Mouse (Mus musculus) midbrain, embryonic 14.5 days (tissue): ENCODE results near the gene Pax7. TPM values are rescaled to one million over a fixed set of nuclear protein-coding genes. Genes with fewer than 3 reads are reported as not detected.

Source experiments
- ATAC-seq: fragments of 200-750 bp; cut with Nextera tagmentation; 2 replicates; pipeline ENCODE4 v1.8.0; 2017; ENCODE audit warnings: moderate number of reproducible peaks, moderate library complexity; ENCODE audit not compliant: low FRiP score, low TSS enrichment
- DNase-seq: peaks from one replicate; pipeline ENCODE4 v3.0.0-alpha.2; 2015
- H3K27ac ChIP-seq: fragments of 300-500 bp; sonication (generic); replicated peaks from 2 replicates; pipeline ENCODE4 v1.5.1; 2014; ENCODE audit warnings: mild to moderate bottlenecking, low read depth, low read length, moderate library complexity
- H3K27me3 ChIP-seq: fragments of 300-500 bp; sonication (generic); 2 replicates; pipeline ENCODE4 v1.6.1; 2014; ENCODE audit warnings: low read length, control low read depth, mixed read lengths; ENCODE audit not compliant: control insufficient read depth, insufficient read depth
- H3K36me3 ChIP-seq: fragments of 300-500 bp; sonication (generic); 2 replicates; pipeline ENCODE4 v1.6.1; 2014; ENCODE audit warnings: low read length, control low read depth; ENCODE audit not compliant: control insufficient read depth, insufficient read depth
- H3K4me1 ChIP-seq: fragments of 300-500 bp; sonication (generic); 2 replicates; pipeline ENCODE4 v1.6.1; 2014; ENCODE audit warnings: mild to moderate bottlenecking, antibody characterized with exemption, low read length, control low read depth; ENCODE audit not compliant: control insufficient read depth, insufficient read depth
- H3K4me2 ChIP-seq: fragments of 300-500 bp; sonication (generic); 2 replicates; pipeline ENCODE4 v1.6.1; 2014; ENCODE audit warnings: mild to moderate bottlenecking, low read length, moderate library complexity
- H3K4me3 ChIP-seq: fragments of 300-500 bp; sonication (generic); replicated peaks from 2 replicates; pipeline ENCODE4 v1.5.1; 2014; ENCODE audit warnings: low read depth, low read length
- H3K9ac ChIP-seq: fragments of 300-500 bp; sonication (generic); replicated peaks from 2 replicates; pipeline ENCODE4 v1.6.1; 2014; ENCODE audit warnings: mild to moderate bottlenecking, low read length, moderate library complexity
- H3K9me3 ChIP-seq: fragments of 300-500 bp; sonication (generic); 2 replicates; pipeline ENCODE4 v1.6.1; 2016; ENCODE audit warnings: low read length, control low read depth, mixed read lengths; ENCODE audit not compliant: control insufficient read depth
- WGBS: fragments of 180-500 bp; shearing (Covaris S2); extraction: QIAGEN DNeasy Blood & Tissue Kit; methylation state at CpG from one replicate; pipeline ENCODE4 v1.1.7; 2014; 5-methylcytosine and 5-hydroxymethylcytosine counted together
- polyA plus RNA-seq: library from polyadenylated mRNA; unstranded; fragments of >200 nt; fragmentation: Nextera tagmentation; extraction: Ambion mirVana; gene quantifications from 2 replicates; pipeline ENCODE4 v1.2.1, GENCODE M21; 2014

Gene Pax7
- polyA plus RNA-seq, 1 experiment from 2014 or later: 9.1 TPM

DNA sequence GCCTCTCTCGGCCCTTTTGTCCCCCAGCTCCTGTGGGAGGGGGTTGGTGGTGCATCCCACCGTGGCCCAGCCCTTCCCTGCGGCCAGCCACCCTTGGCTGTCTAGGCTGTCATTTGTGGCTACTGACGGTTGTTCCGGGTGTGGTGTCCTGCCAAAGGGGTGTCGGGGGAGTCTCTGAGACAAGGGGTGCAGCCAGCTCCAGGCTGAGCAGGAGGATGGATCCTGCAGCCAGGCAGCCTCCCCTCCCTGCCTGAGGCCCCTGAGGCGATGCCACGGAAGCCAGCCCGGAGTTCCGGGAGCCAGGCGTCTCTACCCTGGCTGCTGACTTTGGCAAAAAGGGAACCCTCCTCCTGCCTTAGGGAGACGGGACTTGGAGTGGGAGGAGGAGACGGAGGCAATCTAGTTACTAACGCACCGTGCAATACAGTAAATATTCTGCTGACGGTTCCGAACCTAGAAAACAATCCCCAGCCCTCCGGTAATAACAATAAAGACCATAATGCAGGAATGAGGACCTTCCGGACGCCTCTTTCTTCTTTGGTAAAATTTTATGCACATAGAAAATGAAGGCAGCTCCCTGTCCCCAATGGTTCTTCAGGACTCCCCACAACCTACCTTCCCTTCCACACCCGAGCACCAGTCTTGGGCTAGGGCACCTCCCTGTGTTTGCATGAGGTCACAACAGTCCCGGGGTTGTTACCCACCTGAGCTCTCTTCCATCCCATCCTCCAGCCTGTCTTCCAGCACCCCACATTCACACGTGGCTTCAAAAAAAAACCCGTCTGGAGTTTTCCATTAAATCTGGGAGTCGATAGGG is 19.1 kb upstream of the Pax7 start:
- no peak for ATAC-seq
- Histone ChIP-seq H3K9me3 (no peaks in the 10 kb centered on the region), H3K27ac (0 out of 2 replicates have a peak overlapping the region, but pooled peaks have one; percentile 37), H3K36me3 (no peaks in the 10 kb centered on the region), H3K4me1 (peaks cover 6% of the 10 kb centered on the region), H3K4me3 (no peak overlapping the region), H3K9ac (0 out of 2 replicates have a peak overlapping the region, but pooled peaks have one; percentile 12), H3K4me2 (peak overlapping the region; percentile 40), H3K27me3 (peaks cover 51% of the 10 kb centered on the region)
- WGBS: 4% methylated on average over 25 of the region's 25 CpGs
- DNase-seq: peak; percentile 62

DNA sequence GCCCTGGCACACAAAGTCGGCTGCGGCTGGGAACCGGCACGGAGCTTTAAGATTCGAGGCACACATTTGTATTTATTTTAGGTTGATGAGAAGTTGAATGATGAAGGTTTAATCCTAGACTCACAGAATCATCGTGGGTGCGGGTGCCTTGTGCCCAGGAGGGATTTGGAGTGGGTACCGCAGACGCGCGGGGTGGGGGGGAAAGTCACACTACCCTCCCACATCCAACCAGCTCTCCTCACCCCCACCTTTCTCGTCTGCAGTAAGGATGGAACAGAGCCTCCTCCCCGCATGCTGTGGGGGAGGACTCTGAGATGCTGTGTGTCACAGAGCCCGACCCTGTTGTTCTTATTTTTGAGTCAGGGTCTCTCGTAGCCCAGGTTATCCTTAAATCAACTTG is 18.1 kb upstream of the Pax7 start:
- H3K9ac ChIP-seq: no peak overlapping the region
- H3K27me3 ChIP-seq: peaks cover 51% of the 10 kb centered on the region
- no peak overlapping the region for H3K4me2 ChIP-seq
- no peak for DNase-seq
- no peak for ATAC-seq
- H3K9me3 ChIP-seq: no peaks in the 10 kb centered on the region
- H3K4me1 ChIP-seq: peaks cover 6% of the 10 kb centered on the region
- WGBS: 18% methylated on average over 15 of the region's 15 CpGs
- no peak overlapping the region for H3K27ac ChIP-seq
- no peak overlapping the region for H3K4me3 ChIP-seq
- H3K36me3 ChIP-seq: no peaks in the 10 kb centered on the region

DNA sequence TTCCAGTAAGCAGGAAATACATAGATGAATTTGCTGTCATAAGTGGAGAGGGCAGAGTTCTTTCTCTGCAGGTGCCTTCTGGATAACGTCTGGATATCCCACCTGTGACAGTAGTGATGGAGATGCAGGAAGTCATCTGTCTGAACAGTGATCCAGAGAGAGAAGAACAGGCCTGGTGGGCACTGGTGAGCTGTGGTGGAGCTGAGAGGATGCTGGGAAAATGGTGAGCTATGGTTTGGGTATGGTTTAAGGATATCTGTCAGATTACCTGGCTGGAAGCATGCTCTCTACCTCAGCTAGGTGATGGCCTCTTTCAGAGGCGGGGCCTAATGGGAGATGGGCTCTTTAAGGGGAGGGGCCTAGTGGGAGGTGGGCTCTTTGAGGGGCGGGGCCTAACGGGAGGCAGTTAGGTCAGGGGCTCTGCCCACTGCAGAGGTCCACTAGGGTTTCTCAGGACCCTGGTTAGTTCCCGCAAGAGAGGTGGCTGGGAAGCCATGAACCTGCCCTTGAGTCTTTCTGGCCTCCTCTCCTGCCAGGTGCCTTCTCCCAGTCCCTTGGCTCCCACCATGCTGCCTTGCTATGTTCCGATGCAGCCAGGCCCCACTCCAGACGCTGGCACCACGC is 17.3 kb upstream of the Pax7 start:
- ATAC-seq (no peak), DNase-seq (no peak)
- Histone ChIP-seq H3K4me3 (no peak overlapping the region), H3K4me1 (peaks cover 6% of the 10 kb centered on the region), H3K9ac (no peak overlapping the region), H3K9me3 (no peaks in the 10 kb centered on the region), H3K36me3 (no peaks in the 10 kb centered on the region), H3K27ac (no peak overlapping the region), H3K27me3 (peaks cover 51% of the 10 kb centered on the region), H3K4me2 (no peak overlapping the region)
- WGBS: 21% methylated on average over 7 of the region's 8 CpGs

DNA sequence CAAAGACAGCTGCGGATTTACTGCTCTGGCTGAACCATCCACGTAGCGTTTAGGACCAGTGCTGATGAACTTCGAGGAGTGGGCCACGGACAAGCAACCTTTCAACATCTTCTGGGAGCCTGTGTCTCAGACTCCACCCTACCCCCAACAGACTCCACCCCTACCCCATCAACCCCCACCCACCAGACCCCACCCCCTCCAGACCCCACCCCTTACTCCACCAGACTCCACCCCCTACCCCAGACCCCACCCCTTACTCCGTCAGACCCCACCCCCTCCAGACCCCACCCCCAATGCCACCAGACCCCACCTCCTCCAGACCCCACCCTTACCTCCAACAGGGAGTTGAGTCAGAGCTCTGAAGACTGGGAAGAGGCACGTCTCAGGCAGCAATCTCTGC is 10.1 kb upstream of the Pax7 start:
- H3K9me3 ChIP-seq: no peaks in the 10 kb centered on the region
- H3K27ac ChIP-seq: no peak overlapping the region
- WGBS: 23% methylated on average over 7 of the region's 7 CpGs
- H3K9ac ChIP-seq: no peak overlapping the region
- 0 out of 2 replicates have a peak, but pooled peaks cover 3% of the 10 kb centered on the region for H3K4me1 ChIP-seq
- no peak for DNase-seq
- H3K4me2 ChIP-seq: no peak overlapping the region
- H3K27me3 ChIP-seq: peaks cover 10% of the 10 kb centered on the region; the same call in 1 of the 2 replicates
- no peak for ATAC-seq
- H3K36me3 ChIP-seq: no peaks in the 10 kb centered on the region
- H3K4me3 ChIP-seq: no peak overlapping the region

DNA sequence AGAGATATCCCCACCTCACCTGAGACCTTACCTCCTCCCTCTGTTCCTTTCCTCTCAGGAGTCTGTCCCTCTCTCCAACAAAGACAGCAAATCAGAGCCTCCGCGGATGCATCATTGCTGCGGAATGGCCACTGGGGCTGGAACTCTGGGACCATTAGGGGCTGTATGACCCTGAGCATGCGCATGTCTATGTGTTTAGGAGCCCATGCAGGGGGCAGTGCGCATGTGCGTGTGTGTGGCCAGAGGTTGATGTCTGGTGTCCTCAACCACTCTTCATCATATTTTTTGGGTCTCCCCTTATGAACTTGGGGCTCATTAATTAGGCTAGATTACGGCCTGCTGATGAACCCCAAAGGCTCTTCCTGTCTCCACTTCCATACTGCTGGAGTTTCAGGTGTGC is 9.6 kb upstream of the Pax7 start:
- ATAC-seq: no peak
- H3K27me3 ChIP-seq: peaks cover 12% of the 10 kb centered on the region; the same call in 1 of the 2 replicates
- H3K9ac ChIP-seq: no peak overlapping the region
- 72% methylated on average over 7 of the region's 7 CpGs for WGBS
- H3K27ac ChIP-seq: no peak overlapping the region
- no peaks in the 10 kb centered on the region for H3K36me3 ChIP-seq
- no peak overlapping the region for H3K4me2 ChIP-seq
- DNase-seq: no peak
- 0 out of 2 replicates have a peak, but pooled peaks cover 3% of the 10 kb centered on the region for H3K4me1 ChIP-seq
- H3K9me3 ChIP-seq: no peaks in the 10 kb centered on the region
- H3K4me3 ChIP-seq: no peak overlapping the region

DNA sequence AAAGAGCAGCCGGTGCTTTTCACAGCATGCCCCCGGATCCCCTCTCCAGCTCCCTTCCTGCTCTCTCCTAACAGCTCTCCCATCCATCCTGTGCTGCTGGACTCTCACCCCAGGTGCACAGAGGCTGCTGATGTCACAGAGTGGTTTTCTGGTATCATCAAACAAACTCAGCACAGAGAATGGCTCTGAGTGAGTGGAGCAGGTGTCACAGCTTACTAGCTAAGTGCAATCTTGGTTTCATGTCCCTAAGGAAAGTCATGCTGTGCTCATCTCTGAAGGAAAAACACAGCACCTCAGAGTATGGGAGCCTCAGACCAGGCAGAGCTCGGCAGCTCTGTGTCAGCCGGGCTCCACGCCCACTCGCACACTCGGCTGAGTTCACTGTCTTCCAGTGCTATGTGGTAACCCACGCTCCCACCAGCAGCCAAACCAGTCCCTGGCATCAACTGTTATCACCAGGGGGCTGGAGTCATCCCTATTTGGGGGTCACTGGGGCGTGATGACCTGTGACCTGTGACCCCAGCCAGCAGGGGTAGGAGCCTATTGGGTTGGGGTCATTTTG is 7.7 kb upstream of the Pax7 start:
- no peak overlapping the region for H3K4me2 ChIP-seq
- no peak overlapping the region for H3K27ac ChIP-seq
- no peak overlapping the region for H3K4me3 ChIP-seq
- H3K4me1 ChIP-seq: peaks cover 9% of the 10 kb centered on the region; the same call in 1 of the 2 replicates
- 33% methylated on average over 9 of the region's 9 CpGs for WGBS
- ATAC-seq (no peak), DNase-seq (no peak)
- H3K9ac ChIP-seq: no peak overlapping the region
- no peaks in the 10 kb centered on the region for H3K9me3 ChIP-seq
- H3K27me3 ChIP-seq: peaks cover 12% of the 10 kb centered on the region; the same call in 1 of the 2 replicates
- no peaks in the 10 kb centered on the region for H3K36me3 ChIP-seq

DNA sequence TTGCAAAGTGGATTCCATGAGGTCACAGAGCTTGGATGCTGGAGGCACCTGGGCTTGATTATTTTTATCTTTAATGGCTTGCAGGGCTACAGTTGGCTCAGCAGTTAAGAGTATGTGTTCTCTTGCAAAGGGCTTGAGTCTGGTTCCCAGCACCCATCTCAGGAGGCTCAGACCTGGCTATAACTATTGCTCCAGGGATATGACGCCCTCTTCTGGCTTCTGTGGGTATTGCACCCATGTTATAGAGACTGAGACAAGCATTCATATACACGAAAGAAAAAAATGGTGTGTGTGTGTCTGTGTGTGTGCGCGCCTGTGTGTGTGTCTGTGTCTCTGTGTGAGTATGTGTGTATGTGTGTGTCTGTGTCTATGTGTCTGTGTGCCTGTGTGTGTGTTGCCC is 7.1 kb upstream of the Pax7 start:
- Histone ChIP-seq H3K9ac (no peak overlapping the region), H3K4me1 (peaks cover 13% of the 10 kb centered on the region; the same call in 1 of the 2 replicates), H3K9me3 (no peaks in the 10 kb centered on the region), H3K27me3 (peaks cover 16% of the 10 kb centered on the region; the same call in 1 of the 2 replicates), H3K4me3 (no peak overlapping the region), H3K4me2 (no peak overlapping the region), H3K27ac (no peak overlapping the region), H3K36me3 (no peaks in the 10 kb centered on the region)
- no peak for DNase-seq
- ATAC-seq: no peak
- whole genome bisulfite sequencing: 79% methylated on average over 4 of the region's 4 CpGs

DNA sequence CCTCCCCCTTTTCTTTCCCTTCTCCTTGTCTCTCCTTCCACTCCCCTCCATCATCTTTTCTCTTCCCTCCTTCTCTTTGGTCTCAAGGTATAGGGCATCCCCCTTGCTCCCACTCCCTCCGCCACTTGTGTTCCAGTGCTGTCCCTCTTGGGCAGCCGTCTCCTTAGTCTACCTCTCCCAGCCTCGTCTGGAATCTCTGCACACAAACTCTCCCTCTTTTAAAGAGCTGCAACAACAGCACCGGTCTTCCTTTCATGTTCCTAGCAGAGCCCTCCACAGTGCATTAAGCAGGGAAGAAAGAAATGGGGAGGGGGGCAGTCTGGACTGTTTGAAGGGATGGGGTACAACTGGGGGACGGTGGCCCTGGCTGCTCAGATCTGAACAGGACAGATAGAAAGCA is 3.4 kb upstream of the Pax7 start:
- no peak overlapping the region for H3K27ac ChIP-seq
- H3K9ac ChIP-seq: no peak overlapping the region
- H3K36me3 ChIP-seq: no peaks in the 10 kb centered on the region
- H3K9me3 ChIP-seq: no peaks in the 10 kb centered on the region
- no peak overlapping the region for H3K4me2 ChIP-seq
- peaks cover 45% of the 10 kb centered on the region for H3K27me3 ChIP-seq
- H3K4me1 ChIP-seq: peaks cover 31% of the 10 kb centered on the region
- 3% methylated on average over 5 of the region's 5 CpGs for WGBS
- no peak overlapping the region for H3K4me3 ChIP-seq
- ATAC-seq: no peak
- no peak for DNase-seq
